Mouse (Mus musculus) kidney, postnatal 25 days (tissue): ENCODE results near the gene Nod1.

Experiments used
- DNase-seq, 2 experiments: peaks; one replicate each; pipeline ENCODE4 v3.0.0; 2021; ENCODE audit warnings: mixed read lengths in 2 of 2

Gene Nod1

GRCm38 (mm10) chr6:54939631-54940030, 32.8 kb downstream of the Nod1 start:
- peak; percentile 55 to 75 for DNase-seq

GRCm38 (mm10) chr6:54936496-54936895, 35.9 kb downstream of the Nod1 start:
- no peak for DNase-seq

DNA sequence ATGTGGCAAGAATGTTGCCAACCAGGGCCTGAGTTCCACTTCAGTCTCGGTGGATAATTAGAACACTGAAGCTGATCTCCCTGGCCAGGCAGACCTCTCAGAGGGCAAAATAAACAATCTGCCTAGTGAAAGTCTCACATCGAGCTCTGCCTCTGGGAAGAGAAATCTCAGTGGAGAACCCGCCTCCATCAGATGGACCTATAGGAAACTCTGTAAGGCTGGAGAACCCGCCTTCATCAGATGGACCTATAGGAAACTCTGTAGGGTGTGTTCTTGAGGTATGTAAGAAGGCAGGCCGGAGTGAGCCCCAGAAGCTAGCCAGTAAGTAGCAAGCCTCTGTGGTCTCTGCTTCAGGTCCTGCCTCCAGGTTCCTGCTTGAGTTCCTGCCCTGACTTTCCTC, 37.5 kb downstream of the Nod1 start:
- DNase-seq: no peak

DNA sequence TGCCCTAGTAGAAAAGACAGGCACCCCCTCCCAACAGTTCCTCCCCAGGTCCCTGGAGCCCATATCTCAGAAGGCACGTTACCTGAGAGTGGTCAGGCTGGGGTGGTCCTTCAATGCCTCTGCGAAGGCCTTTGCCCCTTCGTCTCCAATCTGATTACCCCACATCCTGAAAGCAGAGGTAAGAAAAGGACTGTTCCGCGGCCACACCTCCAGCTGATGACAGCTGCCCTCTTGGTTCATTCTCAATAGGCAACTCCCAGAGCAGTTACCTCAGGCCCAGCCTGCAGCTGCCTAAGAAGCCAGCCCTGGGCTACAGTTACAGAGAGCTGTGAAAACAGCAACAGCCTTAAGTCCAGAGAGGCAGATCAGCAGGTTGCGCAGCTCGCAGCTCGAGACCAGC, 38.1 kb downstream of the Nod1 start:
- no peak for DNase-seq

DNA sequence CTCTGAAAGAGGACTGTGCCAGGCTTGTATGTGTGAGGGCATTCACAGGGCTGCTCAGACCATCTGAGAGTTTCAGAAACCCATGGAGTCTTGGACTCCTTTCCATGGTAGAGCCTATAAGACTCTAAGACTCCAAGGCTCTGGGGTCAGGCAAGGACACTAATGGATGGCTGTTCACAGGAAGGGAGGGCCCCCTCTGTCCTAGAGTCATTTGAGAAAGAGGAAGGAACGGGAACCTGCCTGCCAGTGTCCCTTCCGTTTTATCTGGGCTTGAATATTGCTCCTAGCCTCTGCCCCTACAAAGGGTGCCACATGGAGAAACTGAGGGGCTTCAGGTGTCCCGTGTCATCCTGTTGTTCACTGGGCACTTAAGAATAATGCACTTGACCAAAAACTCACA, 38.5 kb downstream of the Nod1 start:
- DNase-seq: peak; percentile 31 to 59

DNA sequence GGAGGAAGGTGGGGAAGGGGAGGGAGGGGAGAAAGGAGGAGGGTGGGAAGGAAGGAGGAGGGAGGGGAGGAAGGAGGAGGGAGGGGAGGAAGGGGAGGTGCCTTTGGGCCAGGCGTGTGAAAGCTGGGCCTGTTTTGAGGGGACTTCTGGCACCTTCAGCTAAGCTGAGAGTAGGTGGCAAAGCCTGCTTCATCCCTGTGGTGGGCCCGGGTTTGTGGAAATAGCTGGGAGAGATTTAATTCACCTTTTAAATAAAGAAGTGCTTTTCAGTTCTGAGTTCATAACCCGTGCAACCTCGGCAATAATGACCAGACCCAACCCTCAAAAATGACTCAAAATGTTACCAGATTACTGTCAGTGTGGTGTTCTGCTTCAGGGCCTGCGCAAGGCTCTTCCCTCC, 39.2 kb downstream of the Nod1 start:
- no peak for DNase-seq

- DNase-seq: no peak
Observed at GRCm38 (mm10) chr6:54932526-54932925, 39.9 kb downstream of the Nod1 start.

GRCm38 (mm10) chr6:54931641-54932040, 40.8 kb downstream of the Nod1 start:
- no peak for DNase-seq

GRCm38 (mm10) chr6:54927946-54928345, 44.5 kb downstream of the Nod1 start:
- DNase-seq: no peak

DNA sequence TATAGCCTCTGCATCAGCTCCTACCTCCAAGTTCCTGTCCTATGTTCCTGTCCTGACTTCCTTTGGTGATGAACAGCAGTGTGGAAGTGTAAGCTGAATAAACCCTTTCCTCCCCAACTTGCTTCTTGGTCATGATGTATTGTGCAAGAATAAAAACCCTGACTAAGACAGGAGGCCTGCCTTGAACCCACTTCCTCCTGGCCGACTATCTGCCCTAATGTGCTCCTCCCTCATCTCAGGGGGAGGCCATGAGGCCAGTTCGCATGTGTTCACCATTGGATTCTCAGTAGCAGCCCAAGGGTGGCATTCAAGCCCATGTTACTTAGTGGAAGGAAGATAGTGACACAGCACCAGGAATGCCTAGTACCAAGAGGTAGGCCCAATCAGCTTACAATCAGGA, 45.5 kb downstream of the Nod1 start:
- no peak for DNase-seq

DNA sequence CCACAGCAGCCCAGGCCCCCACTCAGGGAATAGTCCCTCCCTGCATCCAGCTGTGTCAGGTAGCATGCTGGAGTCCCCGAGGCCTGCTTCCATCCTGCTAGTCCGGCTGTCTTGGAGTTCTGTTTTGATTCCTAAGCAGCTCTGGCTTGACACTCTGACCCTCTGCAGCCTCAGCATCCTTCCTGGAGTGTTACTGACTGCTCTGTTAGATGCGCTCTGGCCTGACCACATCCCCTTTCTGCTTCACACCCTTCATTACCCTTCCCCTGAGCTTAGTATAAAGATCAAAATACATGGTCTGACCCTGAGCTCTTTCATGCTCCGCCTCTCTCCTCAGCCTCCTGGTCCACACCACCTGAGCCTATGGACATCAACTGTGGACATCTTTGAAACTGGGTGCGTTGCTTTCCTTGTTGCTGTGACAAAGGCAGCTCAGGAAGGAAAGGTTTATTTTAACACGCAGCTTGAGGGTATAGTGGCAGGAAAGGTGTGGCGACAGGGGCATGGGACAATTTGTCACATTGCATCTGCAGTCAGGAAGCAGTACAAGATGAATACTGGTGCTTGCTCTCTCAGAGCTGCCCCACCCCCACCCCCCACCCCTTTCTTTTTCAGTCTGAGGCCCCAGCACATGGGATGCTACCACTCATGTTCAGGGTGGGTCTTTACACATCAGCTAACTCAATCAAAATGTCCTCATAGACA, 46.5 kb downstream of the Nod1 start:
- no peak for DNase-seq

DNA sequence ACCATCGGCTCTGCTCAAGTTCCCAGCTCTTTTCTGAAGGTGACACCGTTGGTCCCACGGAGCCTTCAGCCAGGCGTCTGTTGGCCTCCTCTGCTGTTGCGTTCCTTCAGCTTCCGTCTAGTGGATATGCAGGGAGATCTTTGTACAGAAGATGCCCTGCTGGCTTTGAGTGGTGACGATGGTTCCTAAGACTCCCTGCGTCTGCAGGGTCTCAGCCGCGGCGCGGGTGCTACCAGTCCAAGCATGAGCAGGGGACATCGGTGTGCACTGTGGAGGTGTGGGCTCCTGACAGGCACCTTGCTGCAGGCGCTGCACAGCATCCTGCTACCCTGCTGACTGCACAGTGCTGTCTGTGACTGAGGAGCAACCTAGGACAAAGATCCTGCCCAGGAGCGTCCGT, 47.9 kb downstream of the Nod1 start:
- DNase-seq: no peak

DNA sequence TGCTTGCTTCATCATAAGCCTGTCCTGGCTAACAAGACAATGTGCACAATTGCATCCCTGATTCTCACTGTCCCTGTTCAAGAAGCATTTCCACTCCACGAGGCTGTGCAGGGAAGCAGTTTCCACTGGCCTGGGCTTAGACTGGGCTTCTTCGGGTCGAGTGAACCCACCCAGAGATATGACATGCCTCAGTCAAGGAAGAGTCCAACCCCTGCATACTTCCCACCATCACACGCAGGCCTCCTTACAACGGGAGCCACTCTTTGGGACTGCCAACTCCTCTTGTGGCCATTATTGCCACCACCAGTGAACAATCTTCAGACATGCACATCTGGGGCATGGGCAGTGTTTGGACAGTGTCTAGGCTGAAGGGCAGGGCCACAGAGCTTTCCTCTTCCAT, 53.9 kb downstream of the Nod1 start:
- no peak for DNase-seq

- peak; percentile 73 to 86 for DNase-seq
Observed at GRCm38 (mm10) chr6:54917523-54917922, 54.9 kb downstream of the Nod1 start.

GRCm38 (mm10) chr6:54916941-54917340, 55.5 kb downstream of the Nod1 start:
- no peak for DNase-seq

- no peak for DNase-seq
Observed at GRCm38 (mm10) chr6:54916163-54916562, 56.2 kb downstream of the Nod1 start.

- no peak for DNase-seq
Observed at GRCm38 (mm10) chr6:54914977-54915376, 57.4 kb downstream of the Nod1 start.

DNA sequence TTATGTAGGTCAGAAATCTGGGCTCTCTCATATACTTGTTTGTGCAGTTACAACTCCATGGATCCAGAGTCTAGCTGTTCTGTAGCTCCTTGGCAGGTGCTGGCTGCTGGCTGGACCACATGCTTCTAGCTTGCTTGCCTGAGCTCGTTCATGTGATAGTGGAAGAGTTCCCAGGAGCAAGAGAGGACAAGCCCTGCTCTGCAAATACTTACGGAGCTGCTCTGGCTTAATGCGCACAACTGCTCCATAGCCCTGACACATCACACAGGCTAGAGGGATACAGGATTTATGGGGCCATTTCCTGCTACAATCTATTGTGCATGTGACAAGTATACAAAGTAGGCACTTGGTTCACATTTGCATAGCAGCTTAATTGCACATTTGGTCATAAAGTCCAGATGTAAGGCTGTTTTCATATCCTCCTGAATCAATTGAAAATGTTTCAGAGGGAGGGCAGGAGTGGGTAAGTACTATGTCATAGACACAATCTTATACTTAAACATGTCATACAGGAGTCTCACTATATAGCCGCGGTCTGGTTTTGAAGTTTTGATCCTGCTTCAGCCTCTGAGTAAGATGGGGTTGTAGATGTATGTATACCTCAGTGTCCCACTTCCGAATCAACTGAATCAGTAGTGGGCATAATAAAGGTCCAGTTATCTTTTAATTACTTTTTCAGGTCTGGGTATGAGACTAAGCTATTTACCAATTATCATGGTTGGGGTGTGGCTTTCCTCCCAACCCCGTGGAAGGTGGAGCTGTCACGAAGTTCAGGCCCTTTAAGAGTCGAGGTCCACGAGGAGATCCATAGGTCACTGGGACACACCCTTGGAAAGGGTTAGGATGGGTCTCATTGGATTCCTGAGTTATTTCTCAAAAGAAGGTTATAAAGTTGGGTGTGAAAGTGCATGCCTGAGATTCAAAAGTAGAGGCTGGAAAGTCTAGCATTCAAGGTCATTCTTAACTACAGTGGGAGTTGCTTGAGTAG, 66.1 kb downstream of the Nod1 start:
- no peak for DNase-seq

DNA sequence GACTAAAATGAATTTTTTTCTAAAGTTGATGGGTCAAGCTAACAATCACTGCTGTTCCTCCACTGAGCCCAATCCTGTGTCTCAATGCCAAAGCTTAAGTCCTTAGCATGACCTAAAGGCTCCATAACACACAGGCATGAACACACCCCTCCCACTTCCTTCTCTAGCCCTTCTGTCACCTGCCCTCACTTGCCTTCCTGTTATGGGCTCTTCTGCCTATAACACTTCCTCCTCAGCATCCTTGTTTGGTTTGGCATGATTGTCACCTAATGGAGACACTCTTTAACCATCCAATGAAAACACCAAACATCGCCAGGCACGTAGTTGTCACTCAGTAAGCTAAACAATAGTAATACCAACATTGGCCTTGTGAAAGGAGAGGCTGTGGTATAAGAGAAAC, 69.9 kb downstream of the Nod1 start:
- no peak for DNase-seq

DNA sequence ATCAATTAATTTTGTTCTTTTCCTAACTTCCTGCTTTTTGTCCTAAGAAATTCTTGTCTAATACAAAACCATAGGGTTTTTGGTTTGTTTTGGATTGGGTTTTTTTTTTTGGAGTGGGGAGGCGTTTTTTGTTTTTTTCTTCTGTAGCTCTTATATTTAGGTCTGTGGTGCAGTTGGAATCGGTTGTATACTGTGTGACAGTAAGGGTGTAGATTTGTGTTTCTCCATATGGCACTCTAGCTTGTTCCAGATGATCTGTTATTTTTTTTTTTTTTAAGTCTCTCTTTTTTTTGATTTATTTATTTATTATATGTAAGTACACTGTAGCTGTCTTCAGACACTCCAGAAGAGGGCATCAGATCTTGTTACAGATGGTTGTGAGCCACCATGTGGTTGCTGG, 72.2 kb downstream of the Nod1 start:
- DNase-seq: no peak

DNA sequence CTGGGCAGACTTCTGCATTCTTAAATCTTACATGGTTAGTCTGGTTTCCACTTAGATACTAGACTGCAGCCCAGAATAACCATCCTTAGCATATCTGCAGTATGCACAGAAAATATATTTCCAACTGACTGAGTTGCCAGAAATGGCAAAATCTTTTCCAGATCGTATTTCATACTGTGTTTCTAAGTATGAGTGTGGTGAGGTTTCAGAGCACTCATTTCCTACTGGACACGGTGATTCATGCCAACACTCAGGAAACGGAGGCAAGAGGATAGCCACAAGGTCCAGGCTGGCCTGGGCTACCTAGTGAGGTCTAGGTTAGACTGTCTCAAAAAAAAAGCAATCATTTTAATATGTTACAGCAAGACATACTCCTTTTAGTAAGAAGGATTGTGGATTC, 81.0 kb downstream of the Nod1 start:
- no peak for DNase-seq

DNA sequence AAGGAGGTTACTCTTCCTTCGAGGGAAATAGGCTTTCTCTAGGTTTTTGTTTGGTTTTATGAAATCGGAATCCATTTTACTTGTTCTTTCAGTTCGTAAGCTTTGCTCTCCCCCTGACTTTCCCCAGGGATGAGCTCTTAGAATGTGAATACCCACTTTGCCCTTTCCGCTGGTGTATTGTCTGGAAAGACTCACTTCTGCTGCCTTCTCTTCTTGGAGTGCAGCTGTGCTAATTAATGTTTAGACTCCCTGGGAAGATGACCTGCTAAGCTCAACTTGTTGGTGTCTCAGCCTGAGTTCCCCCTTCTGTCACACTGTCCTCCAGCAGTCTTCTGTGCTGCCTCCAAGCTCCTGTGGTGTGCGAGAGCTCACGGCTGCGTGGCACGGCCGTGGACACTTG, 82.2 kb downstream of the Nod1 start:
- DNase-seq: no peak

DNA sequence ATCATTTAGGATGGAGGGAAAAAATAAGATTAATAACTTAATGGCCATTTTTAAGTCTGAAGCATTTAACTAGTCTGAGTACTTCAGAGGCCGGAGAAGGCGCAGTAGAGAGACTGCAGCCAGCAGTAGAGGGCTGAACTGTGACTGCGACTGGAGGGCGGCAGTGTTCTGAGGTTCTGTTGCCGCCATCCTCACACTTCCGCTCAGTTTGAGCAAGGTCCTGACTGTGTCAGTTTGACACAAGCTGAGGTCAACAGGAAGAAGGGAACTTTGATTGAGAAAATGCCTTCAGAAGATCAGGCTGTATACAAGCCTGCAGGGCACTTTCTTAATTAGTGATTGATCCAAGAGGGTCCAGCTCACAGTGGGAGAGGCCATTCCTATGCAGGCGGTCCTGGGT, 86.2 kb downstream of the Nod1 start:
- DNase-seq: no peak

DNA sequence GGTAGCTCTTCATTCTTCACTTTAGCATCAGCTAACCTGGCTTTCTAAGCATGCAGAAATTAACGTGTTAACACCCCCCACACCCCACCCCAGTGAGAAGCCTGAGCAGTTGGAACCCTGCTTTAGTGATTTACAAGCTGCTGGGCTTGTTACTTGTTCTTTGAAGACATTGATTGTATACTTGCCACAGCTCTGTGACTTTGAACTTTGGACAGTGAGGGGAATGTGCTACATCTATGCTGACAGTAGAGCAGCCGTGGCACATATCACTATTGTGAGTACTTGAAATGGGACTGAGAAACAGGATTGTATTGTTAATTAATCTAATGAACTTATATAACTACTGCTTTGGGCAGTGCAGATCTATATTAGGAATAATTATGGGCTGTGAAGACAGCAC, 89.0 kb downstream of the Nod1 start:
- DNase-seq: no peak
